Mouse (Mus musculus) MEL (cell line): ENCODE measurements around the gene G0s2. TPM values are rescaled to one million over a fixed set of nuclear protein-coding genes. Genes with fewer than 3 reads are reported as not detected.

Source experiments
- DNase-seq: peaks from one replicate; pipeline ENCODE4 v3.0.0; 2011; ENCODE audit warnings: low read depth, low spot score
- H3K27ac ChIP-seq: 2 replicates; pipeline ENCODE4 v1.5.1; 2012; ENCODE audit warnings: low read depth, mild to moderate bottlenecking, control low read depth, low read length, moderate library complexity; ENCODE audit not compliant: control insufficient read depth
- H3K27me3 ChIP-seq, 2 experiments: fragments of 150-350 bp in 1 of 2; sonication (generic) in 1 of 2; 2 replicates each; pipeline ENCODE4 v1.6.1; 2012; ENCODE audit warnings: low read length in 2 of 2, mild to moderate bottlenecking in 2 of 2, improper control_type of control experiment in 1 of 2, moderate library complexity in 1 of 2; ENCODE audit not compliant: insufficient read depth in 2 of 2, control insufficient read depth in 1 of 2
- H3K36me3 ChIP-seq, 2 experiments: 2 replicates each; pipeline ENCODE4 v1.6.1; 2012 to 2014; ENCODE audit warnings: low read length in 2 of 2, improper control_type of control experiment in 1 of 2, inconsistent platforms in 1 of 2, mild to moderate bottlenecking in 1 of 2; ENCODE audit not compliant: insufficient read depth in 2 of 2, control insufficient read depth in 1 of 2
- H3K4me1 ChIP-seq, 2 experiments: fragments of 150-350 bp in 1 of 2; sonication (generic) in 1 of 2; 2 replicates each; pipeline ENCODE4 v1.6.1; 2012; ENCODE audit warnings: low read length in 2 of 2, improper control_type of control experiment in 1 of 2, mild to moderate bottlenecking in 1 of 2; ENCODE audit not compliant: insufficient read depth in 2 of 2, control insufficient read depth in 1 of 2
- H3K4me3 ChIP-seq, 2 experiments: fragments of 150-350 bp in 1 of 2; sonication (generic) in 1 of 2; 2 replicates each; pipeline ENCODE4 v1.5.1; 2012; ENCODE audit warnings: low read depth in 2 of 2, low read length in 2 of 2, mild to moderate bottlenecking in 2 of 2, moderate library complexity in 2 of 2, control low read depth in 1 of 2, improper control_type of control experiment in 1 of 2; ENCODE audit not compliant: control insufficient read depth in 1 of 2, insufficient read depth in 1 of 2
- H3K79me2 ChIP-seq: 2 replicates; pipeline ENCODE4 v1.6.1; 2012; ENCODE audit warnings: mild to moderate bottlenecking, low read length, moderate library complexity; ENCODE audit not compliant: control insufficient read depth, poor library complexity, insufficient read depth
- H3K9ac ChIP-seq: 2 replicates; pipeline ENCODE4 v1.6.1; 2012; ENCODE audit warnings: low read depth, mild to moderate bottlenecking, control low read depth, low read length, moderate library complexity; ENCODE audit not compliant: control insufficient read depth, poor library complexity, severe bottlenecking
- H3K9me3 ChIP-seq: fragments of 150-350 bp; sonication (generic); replicated peaks from 2 replicates; pipeline ENCODE4 v1.6.1; 2012; ENCODE audit warnings: mild to moderate bottlenecking, low read length, improper control_type of control experiment, moderate library complexity; ENCODE audit not compliant: insufficient read depth
- CHD1 ChIP-seq: IDR thresholded peaks from 2 replicates; pipeline ENCODE4 v1.6.1; 2012; ENCODE audit warnings: low read depth, mild to moderate bottlenecking, inconsistent platforms, low read length, improper control_type of control experiment
- CHD2 ChIP-seq: IDR thresholded peaks from 2 replicates; pipeline ENCODE4 v1.6.1; 2011; ENCODE audit warnings: low read length, improper control_type of control experiment
- CTCF ChIP-seq, 3 experiments: IDR thresholded peaks in 2 of 3; conservative IDR thresholded peaks in 1 of 3; 2 replicates each; pipeline ENCODE4 v1.5.1; 2011 to 2012; ENCODE audit warnings: low read length in 3 of 3, low read depth in 2 of 3, mild to moderate bottlenecking in 2 of 3, improper control_type of control experiment in 1 of 3, inconsistent platforms in 1 of 3, mixed read lengths in 1 of 3, moderate library complexity in 1 of 3; ENCODE audit not compliant: control insufficient read depth in 1 of 3, insufficient read depth in 1 of 3, poor library complexity in 1 of 3, severe bottlenecking in 1 of 3
- EP300 ChIP-seq, 2 experiments: IDR thresholded peaks; 2 replicates each; pipeline ENCODE4 v1.6.1; 2011; ENCODE audit warnings: improper control_type of control experiment in 2 of 2, low read length in 2 of 2, low read depth in 1 of 2, mild to moderate bottlenecking in 1 of 2
- GABPA ChIP-seq: IDR thresholded peaks from 2 replicates; pipeline ENCODE4 v1.6.1; 2012; ENCODE audit warnings: low read depth, mild to moderate bottlenecking, inconsistent platforms, low read length, improper control_type of control experiment, moderate library complexity
- GATA1 ChIP-seq: IDR thresholded peaks from 2 replicates; pipeline ENCODE4 v1.6.1; 2011; ENCODE audit warnings: low read depth, low read length, improper control_type of control experiment
- HCFC1 ChIP-seq: IDR thresholded peaks from 2 replicates; pipeline ENCODE4 v1.6.1; 2012; ENCODE audit warnings: low read depth, mild to moderate bottlenecking, inconsistent platforms, low read length, improper control_type of control experiment, moderate library complexity
- JUND ChIP-seq: IDR thresholded peaks from 2 replicates; pipeline ENCODE4 v1.6.1; 2011; ENCODE audit warnings: low read depth, mild to moderate bottlenecking, improper control_type of control experiment, low read length
- KAT2A ChIP-seq: conservative IDR thresholded peaks from 2 replicates; pipeline ENCODE4 v1.6.1; 2012; ENCODE audit warnings: low read depth, low read length, improper control_type of control experiment, inconsistent platforms
- MAZ ChIP-seq: IDR thresholded peaks from 2 replicates; pipeline ENCODE4 v1.6.1; 2012; ENCODE audit warnings: low read depth, mild to moderate bottlenecking, inconsistent platforms, low read length, improper control_type of control experiment
- MYB ChIP-seq: IDR thresholded peaks from 2 replicates; pipeline ENCODE4 v1.6.1; 2011; ENCODE audit warnings: mild to moderate bottlenecking, low read depth, low read length, improper control_type of control experiment
- MYC ChIP-seq: IDR thresholded peaks from 2 replicates; pipeline ENCODE4 v1.6.1; 2011; ENCODE audit warnings: low read depth, mild to moderate bottlenecking, low read length, improper control_type of control experiment, moderate library complexity
- NELFE ChIP-seq: IDR thresholded peaks from 2 replicates; pipeline ENCODE4 v1.6.1; 2011; ENCODE audit warnings: low read depth, low read length, improper control_type of control experiment
- POLR2A ChIP-seq, 2 experiments: IDR thresholded peaks; 2 replicates each; pipeline ENCODE4 v1.6.1; 2011 to 2012; ENCODE audit warnings: low read length in 2 of 2, mild to moderate bottlenecking in 2 of 2, control low read depth in 1 of 2, improper control_type of control experiment in 1 of 2, low read depth in 1 of 2, moderate library complexity in 1 of 2; ENCODE audit not compliant: control insufficient read depth in 1 of 2, insufficient read depth in 1 of 2, poor library complexity in 1 of 2
- POLR2AphosphoS5 ChIP-seq: IDR thresholded peaks from 2 replicates; pipeline ENCODE4 v1.6.1; 2012; ENCODE audit warnings: low read depth, borderline replicate concordance, mild to moderate bottlenecking, inconsistent platforms, low read length, moderate library complexity, mixed read lengths
- RCOR1 ChIP-seq: IDR thresholded peaks from 2 replicates; pipeline ENCODE4 v1.6.1; 2012; ENCODE audit warnings: low read depth, mild to moderate bottlenecking, inconsistent platforms, low read length, improper control_type of control experiment
- SMC3 ChIP-seq: IDR thresholded peaks from 2 replicates; pipeline ENCODE4 v1.6.1; 2011; ENCODE audit warnings: low read depth, low read length, improper control_type of control experiment
- TAL1 ChIP-seq: IDR thresholded peaks from 2 replicates; pipeline ENCODE4 v1.6.1; 2012; ENCODE audit warnings: mild to moderate bottlenecking, inconsistent platforms, low read length, moderate library complexity, mixed read lengths
- TBP ChIP-seq: IDR thresholded peaks from 2 replicates; pipeline ENCODE4 v1.8.0; 2011; ENCODE audit warnings: low read depth, low read length, improper control_type of control experiment
- USF1 ChIP-seq: IDR thresholded peaks from 2 replicates; pipeline ENCODE4 v1.6.1; 2014; ENCODE audit warnings: low read depth, mild to moderate bottlenecking, inconsistent platforms, low read length, improper control_type of control experiment, moderate library complexity
- ZC3H11A ChIP-seq: IDR thresholded peaks from 2 replicates; pipeline ENCODE4 v1.6.1; 2012; ENCODE audit warnings: low read depth, mild to moderate bottlenecking, inconsistent platforms, low read length, improper control_type of control experiment
- ZNF384 ChIP-seq: IDR thresholded peaks from 2 replicates; pipeline ENCODE4 v1.6.1; 2012; ENCODE audit warnings: low read depth, mild to moderate bottlenecking, inconsistent platforms, low read length, improper control_type of control experiment
- polyA plus RNA-seq, 2 experiments: library from polyadenylated mRNA; stranded (reverse) in 1 of 2; unstranded in 1 of 2; fragments of >175 nt in 1 of 2; fragments of >200 nt in 1 of 2; gene quantifications; 2 replicates each; pipeline versions ENCODE4 v1.2.1 to v1.2.4; 2012; ENCODE audit warnings: low replicate concordance in 2 of 2, low read depth in 1 of 2; ENCODE audit not compliant: insufficient read length in 2 of 2, insufficient read depth in 1 of 2, missing spikeins in 1 of 2
- total RNA-seq: library from RNA; depleted of rRNA; stranded (reverse); fragments of 300-350 nt; gene quantifications from 2 replicates; pipeline ENCODE4 v1.2.3, GENCODE M21; 2012

G0s2 gene
- total and polyA plus RNA-seq, 3 experiments = not detected

GRCm38 (mm10) chr1:193311596-193311995 lies 38.6 kb upstream of the G0s2 start:
- Histone ChIP-seq H3K9me3 (no peaks in the 10 kb centered on the region), H3K79me2 (no peaks in the 10 kb centered on the region), H3K4me1 (no peaks in the 10 kb centered on the region), H3K4me3 (no peak overlapping the region), H3K27ac (no peak overlapping the region), H3K27me3 (no peaks in the 10 kb centered on the region), H3K9ac (no peak overlapping the region), H3K36me3 (no peaks in the 10 kb centered on the region)
- TF ChIP-seq ZC3H11A (no peak), MYB (no peak), NELFE (no peak), USF1 (no peak), MYC (no peak), HCFC1 (no peak), MAZ (no peak), SMC3 (no peak), GATA1 (no peak), EP300 (IDR thresholded peaks at IDR 0.05; ENCODE audit: low read depth in 1 of 2, low read length in 2 of 2) (no peak), POLR2AphosphoS5 (no peak), TBP (no peak), CHD2 (no peak), TAL1 (no peak), CTCF (IDR thresholded peaks at IDR 0.05 in 2 of 3, conservative IDR thresholded peaks at IDR 0.05 in 1 of 3; ENCODE audit: control insufficient read depth in 1 of 3, insufficient read depth in 1 of 3, low read depth in 2 of 3, low read length in 3 of 3, poor library complexity in 1 of 3, severe bottlenecking in 1 of 3) (no peak), GABPA (no peak)
- DNase-seq = no peak

GRCm38 (mm10) chr1:193310519-193311085 lies 37.6 kb upstream of the G0s2 start:
- H3K4me3 ChIP-seq = no peak overlapping the region
- H3K9ac ChIP-seq = no peak overlapping the region
- DNase-seq = no peak
- H3K9me3 ChIP-seq = no peaks in the 10 kb centered on the region
- H3K4me1 ChIP-seq = no peaks in the 10 kb centered on the region
- no peaks in the 10 kb centered on the region for H3K27me3 ChIP-seq
- no peaks in the 10 kb centered on the region for H3K36me3 ChIP-seq
- H3K79me2 ChIP-seq = no peaks in the 10 kb centered on the region
- H3K27ac ChIP-seq = no peak overlapping the region
- TF ChIP-seq ZNF384 = no peak
- no peak for TF ChIP-seq USF1
- TF ChIP-seq CHD2 = no peak
- no peak for TF ChIP-seq CHD1
- no peak for TF ChIP-seq SMC3
- TF ChIP-seq MYB = no peak
- TF ChIP-seq RCOR1 = no peak
- TF ChIP-seq EP300 (IDR thresholded peaks at IDR 0.05; ENCODE audit: low read depth in 1 of 2, low read length in 2 of 2) = no peak
- TF ChIP-seq KAT2A = no peak
- TF ChIP-seq POLR2A (IDR thresholded peaks at IDR 0.05; ENCODE audit: control insufficient read depth in 1 of 2, insufficient read depth in 1 of 2, low read depth in 1 of 2, low read length in 2 of 2, poor library complexity in 1 of 2) = no peak
- TF ChIP-seq JUND = no peak
- no peak for TF ChIP-seq POLR2AphosphoS5
